Mouse (Mus musculus) C2C12 (cell line): ENCODE measurements at regions not wholly inside any gene's neighbourhood (a gene's known extent, or its start where the extent isn't known, plus 50 kb on each side); places are given as distances from the start of the nearest gene placed in this dataset.

ENCODE experiments used
- H3K27me3 ChIP-seq: one replicate; pipeline ENCODE4 v1.6.1; 2011; ENCODE audit not compliant: control insufficient read depth, insufficient read depth, insufficient read length
- H3K36me3 ChIP-seq: one replicate; pipeline ENCODE4 v1.6.1; 2011; ENCODE audit not compliant: control insufficient read depth, insufficient read depth
- H3K4me3 ChIP-seq: one replicate; pipeline ENCODE4 v1.5.1; 2011; ENCODE audit warnings: mild to moderate bottlenecking, control low read depth; ENCODE audit not compliant: poor library complexity, insufficient read depth, severe bottlenecking
- H3K79me2 ChIP-seq: one replicate; pipeline ENCODE4 v1.6.1; 2011; ENCODE audit not compliant: control insufficient read depth, insufficient read depth
- H3K79me3 ChIP-seq: one replicate; pipeline ENCODE4 v1.6.1; 2011; ENCODE audit warnings: low read depth, control low read depth
- H3ac ChIP-seq: one replicate; pipeline ENCODE3; 2011; ENCODE audit warnings: low read depth; ENCODE audit not compliant: control insufficient read depth, insufficient read length
- CEBPB ChIP-seq: IDR thresholded peaks from one replicate; pipeline ENCODE4 v1.6.1; 2011; ENCODE audit warnings: low read depth, mild to moderate bottlenecking, control low read depth, moderate library complexity
- CTCF ChIP-seq: IDR thresholded peaks from one replicate; pipeline ENCODE4 v1.5.1; 2011; ENCODE audit not compliant: control insufficient read depth, insufficient read depth, insufficient read length
- FOSL1 ChIP-seq: IDR thresholded peaks from one replicate; pipeline ENCODE4 v1.8.0; 2011; ENCODE audit warnings: mild to moderate bottlenecking, low read length; ENCODE audit not compliant: poor library complexity, insufficient read depth, severe bottlenecking
- MAX ChIP-seq: IDR thresholded peaks from one replicate; pipeline ENCODE4 v1.6.1; 2011; ENCODE audit warnings: mild to moderate bottlenecking, control low read depth
- MYOD1 ChIP-seq: IDR thresholded peaks from one replicate; pipeline ENCODE4 v1.6.1; 2011; ENCODE audit warnings: low read depth; ENCODE audit not compliant: control insufficient read depth, insufficient read length
- MYOG ChIP-seq: IDR thresholded peaks from one replicate; pipeline ENCODE4 v1.6.1; 2011; ENCODE audit not compliant: control insufficient read depth, insufficient read length; ENCODE audit errors: extremely low read depth
- USF1 ChIP-seq: IDR thresholded peaks from one replicate; pipeline ENCODE4 v1.6.1; 2011; ENCODE audit warnings: low read depth, mild to moderate bottlenecking, control low read depth, moderate library complexity

DNA sequence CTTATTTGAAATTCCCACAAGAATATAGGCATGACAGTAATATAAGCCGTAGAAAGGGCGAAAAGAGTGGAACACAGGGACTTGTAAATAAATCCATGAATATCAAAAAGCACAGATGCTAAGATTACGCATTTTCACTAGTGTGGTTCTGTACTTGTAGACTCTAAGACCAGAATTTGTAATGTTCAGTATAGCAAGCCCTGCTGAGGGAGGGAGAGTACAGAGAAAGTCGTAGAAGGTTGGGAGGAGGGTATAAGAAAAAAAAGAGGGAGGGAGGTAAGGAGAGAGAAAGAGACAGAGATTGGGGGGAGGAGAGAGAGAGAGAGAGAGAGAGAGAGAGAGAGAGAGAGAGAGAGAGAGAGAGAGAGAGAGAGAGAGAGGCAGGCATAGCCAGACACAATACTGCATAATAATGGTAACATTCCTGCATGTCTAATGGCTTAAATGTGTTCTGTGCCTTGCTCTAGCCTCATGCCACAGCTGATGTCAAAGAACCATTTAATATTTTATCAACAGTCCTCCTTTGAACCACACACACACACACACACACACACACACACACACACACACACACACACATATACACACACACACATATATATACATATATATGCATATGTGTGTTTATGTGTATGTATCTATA is 354.1 kb upstream of the Tmem161b start:
- Histone ChIP-seq H3K36me3 (no peaks in the 10 kb centered on the region), H3K4me3 (no peak overlapping the region), H3K27me3 (no peaks in the 10 kb centered on the region), H3K79me2 (no peaks in the 10 kb centered on the region), H3K79me3 (no peaks in the 10 kb centered on the region), H3ac (no peak overlapping the region)
- TF ChIP-seq MAX (no peak), MYOD1 (no peak), MYOG (no peak), CEBPB (no peak), FOSL1 (no peak)

GRCm38 (mm10) chr13:83868922-83869321 is 353.2 kb upstream of the Tmem161b start:
- Histone ChIP-seq H3K27me3 (no peaks in the 10 kb centered on the region), H3K79me3 (no peaks in the 10 kb centered on the region), H3K4me3 (no peak overlapping the region), H3K79me2 (no peaks in the 10 kb centered on the region), H3ac (no peak overlapping the region), H3K36me3 (no peaks in the 10 kb centered on the region)
- TF ChIP-seq CTCF, result no peak
- no peak for TF ChIP-seq MAX
- no peak for TF ChIP-seq MYOD1

DNA sequence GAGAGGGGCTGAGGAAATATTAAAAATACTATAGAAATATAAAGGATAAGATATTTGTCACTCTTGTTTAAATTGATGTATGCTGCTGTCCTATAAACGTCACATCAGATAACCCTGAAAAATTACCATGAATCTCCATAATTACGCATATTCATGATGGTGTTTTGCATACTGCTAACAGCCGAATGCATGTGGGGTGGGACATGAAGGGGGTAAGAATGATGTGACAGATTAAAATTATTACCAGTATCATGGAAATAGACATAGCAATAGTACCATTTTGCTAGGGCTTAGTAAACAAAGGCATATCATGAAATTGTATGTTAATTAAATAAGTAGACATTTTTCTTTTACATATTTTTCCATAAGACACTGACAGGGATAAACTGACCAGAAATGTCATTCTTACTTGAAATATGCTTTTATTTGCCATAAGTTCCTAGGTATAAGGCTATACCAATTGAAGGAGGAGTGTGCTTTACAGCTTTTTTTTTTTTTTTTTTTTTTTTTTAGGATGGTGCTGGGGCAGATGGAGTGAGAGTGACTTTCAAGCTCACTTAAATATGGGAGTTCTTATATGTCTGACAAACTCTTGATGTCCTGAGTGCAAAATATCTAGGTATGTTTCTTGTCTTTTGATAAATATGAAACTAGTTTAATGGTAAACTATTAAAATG is 349.8 kb upstream of the Tmem161b start:
- Histone ChIP-seq H3K36me3 (no peaks in the 10 kb centered on the region), H3K79me2 (no peaks in the 10 kb centered on the region), H3K79me3 (no peaks in the 10 kb centered on the region), H3K4me3 (no peak overlapping the region), H3K27me3 (no peaks in the 10 kb centered on the region), H3ac (no peak overlapping the region)
- TF ChIP-seq MAX (no peak), MYOG (no peak), FOSL1 (no peak), CEBPB (no peak), CTCF (no peak), USF1 (no peak), MYOD1 (no peak)

DNA sequence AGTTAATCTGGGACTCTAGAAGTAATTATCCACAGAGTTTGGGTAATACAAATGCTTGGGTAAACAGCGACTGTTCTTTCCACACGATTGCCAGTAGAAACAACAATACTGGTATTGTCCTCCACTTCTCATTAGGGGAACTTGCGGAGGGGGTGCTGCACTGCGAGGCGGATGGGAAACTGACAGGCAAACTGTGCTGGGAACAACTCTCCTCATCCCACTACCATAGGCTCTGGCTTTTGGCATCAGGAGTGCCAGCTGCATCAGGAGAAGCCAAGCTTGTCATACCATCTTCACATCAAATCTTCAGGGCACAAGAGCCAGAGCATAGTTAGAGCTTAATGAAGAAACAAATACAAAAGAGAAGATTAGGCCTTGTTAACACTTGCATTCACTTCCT is 349.2 kb upstream of the Tmem161b start:
- TF ChIP-seq FOSL1, result no peak
- TF ChIP-seq USF1, result no peak
- no peak for TF ChIP-seq MYOD1
- no peak for TF ChIP-seq CTCF
- no peak for TF ChIP-seq CEBPB
- no peak for TF ChIP-seq MAX
- no peak for TF ChIP-seq MYOG
- no peaks in the 10 kb centered on the region for H3K79me3 ChIP-seq
- H3K36me3 ChIP-seq, result no peaks in the 10 kb centered on the region
- H3K4me3 ChIP-seq, result no peak overlapping the region
- no peaks in the 10 kb centered on the region for H3K27me3 ChIP-seq
- no peak overlapping the region for H3ac ChIP-seq
- H3K79me2 ChIP-seq, result no peaks in the 10 kb centered on the region

DNA sequence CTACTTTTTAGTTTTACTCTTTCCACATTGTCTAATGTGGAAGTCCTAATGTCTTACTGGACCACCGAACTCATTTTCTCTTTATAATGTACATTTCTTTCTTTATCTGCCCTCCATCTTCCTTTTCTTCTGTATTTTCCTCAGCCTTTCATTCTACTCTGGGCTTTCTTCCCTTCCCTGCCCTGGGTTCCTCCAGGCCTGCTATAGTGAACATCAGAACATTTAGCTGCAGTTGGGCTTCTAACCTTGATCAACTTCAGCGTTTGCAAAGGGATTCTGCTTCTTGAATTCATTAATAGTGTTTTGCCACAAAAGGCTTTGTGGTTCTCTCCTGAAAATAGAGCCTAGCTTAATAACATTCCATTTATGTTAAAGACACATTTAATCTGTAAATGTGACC is 342.5 kb upstream of the Tmem161b start:
- Histone ChIP-seq H3K79me2 (no peaks in the 10 kb centered on the region), H3K27me3 (no peaks in the 10 kb centered on the region), H3K79me3 (no peaks in the 10 kb centered on the region), H3ac (no peak overlapping the region), H3K36me3 (no peaks in the 10 kb centered on the region), H3K4me3 (no peak overlapping the region)
- TF ChIP-seq USF1 (no peak), MYOD1 (no peak), FOSL1 (no peak), CEBPB (no peak), MAX (no peak), CTCF (no peak), MYOG (no peak)

DNA sequence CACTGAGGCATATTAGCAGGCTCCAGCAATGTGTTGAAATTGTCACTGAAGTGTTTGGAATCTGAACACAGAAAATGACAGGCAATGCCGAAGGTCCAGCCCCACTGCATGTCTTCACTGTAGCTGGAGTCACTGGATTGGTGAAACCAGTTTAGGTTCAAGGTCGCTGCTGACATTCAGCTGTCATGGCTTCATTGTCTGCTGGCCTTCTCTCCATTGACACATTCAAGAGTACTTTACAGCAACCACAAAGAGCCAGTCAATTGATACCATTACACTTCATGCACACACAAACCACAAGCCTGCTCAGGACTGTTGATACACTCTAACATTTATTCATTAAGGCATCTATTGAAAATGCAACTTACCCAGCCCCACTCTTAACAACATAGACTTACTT is 341.8 kb upstream of the Tmem161b start:
- Histone ChIP-seq H3K27me3 (no peaks in the 10 kb centered on the region), H3K4me3 (no peak overlapping the region), H3K36me3 (no peaks in the 10 kb centered on the region), H3K79me2 (no peaks in the 10 kb centered on the region), H3K79me3 (no peaks in the 10 kb centered on the region), H3ac (no peak overlapping the region)
- TF ChIP-seq CTCF (no peak), CEBPB (no peak), FOSL1 (no peak), USF1 (no peak), MAX (no peak)
